Mouse (Mus musculus) olfactory bulb, adult 2 months (tissue): ENCODE measurements around the gene Hist1h4f.

Experiments used
- CTCF ChIP-seq: fragments of 200-500 bp; IDR thresholded peaks from 2 replicates; pipeline ENCODE4 v1.5.1; 2012; ENCODE audit warnings: low read depth, mild to moderate bottlenecking, low read length, moderate library complexity; ENCODE audit not compliant: insufficient read depth
- POLR2A ChIP-seq: fragments of 200-500 bp; IDR thresholded peaks from 2 replicates; pipeline ENCODE4 v1.6.1; 2012; ENCODE audit warnings: mild to moderate bottlenecking, low read depth, low read length, moderate library complexity; ENCODE audit not compliant: insufficient read depth

DNA sequence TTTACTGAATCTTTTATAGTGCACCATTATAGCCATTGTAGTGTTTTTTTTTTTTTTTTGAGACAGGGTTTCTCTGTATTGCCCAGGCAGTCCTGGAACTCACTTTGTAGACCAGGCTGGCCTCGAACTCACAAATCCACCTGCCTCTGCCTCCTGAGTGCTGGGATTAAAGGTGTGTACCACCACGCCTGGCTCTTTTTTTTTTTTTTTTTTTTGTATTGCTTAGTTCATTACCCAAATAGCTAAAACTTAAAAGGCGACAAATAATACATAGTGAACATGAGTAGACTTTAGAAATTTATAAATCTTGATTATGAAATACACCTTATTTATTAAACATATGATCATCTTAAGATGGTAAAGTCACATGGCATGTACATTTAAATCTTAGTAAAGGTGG, 10.0 kb downstream of the Hist1h4f start:
- TF ChIP-seq POLR2A (no peak), CTCF (no peak)
